Comparison of ENCODE assay signal across 10 mouse cellular contexts in genomic region chr10:14463796-14464511, GRCm38 (mm10).
A peak's percentile ranks its signal among the peaks of the same experiment; 100 is the strongest.
DNase-seq lines count a peak whose midpoint lies in the region; ATAC-seq and TF ChIP-seq lines count a peak whose summit lies in the region.
"Had no signal": no experiment of that assay in that cellular context is flagged by ENCODE, and none has a peak within 500 bp of the region (broad histone marks: within the 10 kb centered on the region; RNA-seq: fewer than 3 reads in every experiment).

No protein-coding gene starts in this region.

- no peaks in the 10 kb centered on the region for H3K27me3 ChIP-seq in lung, postnatal 0 days (replicated peaks; ENCODE audit: insufficient read depth, low read length)
- H3K27me3 ChIP-seq in intestine, embryonic 14.5 days (replicated peaks; ENCODE audit: control insufficient read depth, insufficient read depth, low read length), result no peaks in the 10 kb centered on the region

- H3K4me2 ChIP-seq in lung, postnatal 0 days (replicated peaks; ENCODE audit: low read depth, low read length), result no peak overlapping the region
- no peak overlapping the region for H3K4me2 ChIP-seq in intestine, embryonic 14.5 days (ENCODE audit: low read length)

- peak; percentile 19 for DNase-seq in lung, postnatal 0 days (ENCODE audit: low spot score)
- no peak for DNase-seq in lung, postnatal 36 days
- DNase-seq in intestine, embryonic 14.5 days (ENCODE audit: low spot score), result no peak
- DNase-seq in kidney, postnatal 25 days, result peak; percentile 44 to 48
- DNase-seq in left cerebral cortex, adult 9 months (ENCODE audit: low spot score in 2 of 2), result no peak
- no peak for DNase-seq in spleen, adult 18-20 months
- no peak for DNase-seq in thymus, postnatal 14 days
- DNase-seq: midbrain, embryonic 14.5 days had no signal

- H3K9ac ChIP-seq in lung, postnatal 0 days (replicated peaks; ENCODE audit: low read depth), result no peak overlapping the region
- no peak overlapping the region for H3K9ac ChIP-seq in intestine, embryonic 14.5 days (ENCODE audit: low read length)
- H3K9ac ChIP-seq: liver, embryonic 14.5 days had no signal

- no peak overlapping the region for H3K4me3 ChIP-seq in lung, postnatal 0 days (ENCODE audit: low read depth, low read length)
- no peak overlapping the region for H3K4me3 ChIP-seq in intestine, embryonic 14.5 days (ENCODE audit: low read depth, low read length)
- H3K4me3 ChIP-seq: layer of hippocampus, adult 2 months had no signal

- H3K36me3 ChIP-seq in lung, postnatal 0 days (ENCODE audit: insufficient read depth, low read length), result no peaks in the 10 kb centered on the region
- no peaks in the 10 kb centered on the region for H3K36me3 ChIP-seq in intestine, embryonic 14.5 days (ENCODE audit: control insufficient read depth, insufficient read depth, low read length)

- H3K27ac ChIP-seq in lung, postnatal 0 days (ENCODE audit: low read length), result no peak overlapping the region
- H3K27ac ChIP-seq in intestine, embryonic 14.5 days (ENCODE audit: low read depth), result no peak overlapping the region
- H3K27ac ChIP-seq: layer of hippocampus, adult 2 months; liver, embryonic 14.5 days had no signal

- WGBS in lung, postnatal 0 days, result 37% methylated on average over 4 of the region's 4 CpGs
- 63% methylated on average over 4 of the region's 4 CpGs for WGBS in intestine, embryonic 14.5 days

- TF ChIP-seq EP300 in lung, postnatal 0 days (IDR thresholded peaks at IDR 0.05), result no peak

- ATAC-seq in lung, postnatal 0 days, result 0 out of 2 replicates have a peak, but pooled peaks have one; percentile 19
- ATAC-seq in intestine, embryonic 14.5 days (replicated peaks; ENCODE audit: low FRiP score, low TSS enrichment, low read depth), result peak; percentile 58

- H3K9me3 ChIP-seq in lung, postnatal 0 days (ENCODE audit: low read length), result no peaks in the 10 kb centered on the region
- H3K9me3 ChIP-seq in intestine, embryonic 14.5 days (ENCODE audit: control insufficient read depth, low read length), result no peaks in the 10 kb centered on the region

- H3K4me1 ChIP-seq in lung, postnatal 0 days (ENCODE audit: insufficient read depth, low read depth, low read length), result no peaks in the 10 kb centered on the region
- 0 out of 2 replicates have a peak, but pooled peaks cover 4% of the 10 kb centered on the region for H3K4me1 ChIP-seq in intestine, embryonic 14.5 days (replicated peaks; ENCODE audit: control insufficient read depth, insufficient read depth, low read length)

- no peak for TF ChIP-seq CTCF in lung, postnatal 0 days (IDR thresholded peaks at IDR 0.05)

Comparison
In these comparisons a context has a peak if more than half of its experiments do, and no peak if none do; other contexts are left out.
1. DNase-seq: peak in lung, postnatal 0 days (single experiment) and kidney, postnatal 25 days (2 of 2); none in lung, postnatal 36 days (single experiment), intestine, embryonic 14.5 days (single experiment), left cerebral cortex, adult 9 months (0 of 2), spleen, adult 18-20 months (0 of 2) and thymus, postnatal 14 days (single experiment).